ENCODE assay signal across 17 mouse cellular contexts in genomic region chr8:115199616-115200150, GRCm38 (mm10).
A peak's percentile ranks its signal among the peaks of the same experiment; 100 is the strongest.
DNase-seq lines count a peak whose midpoint lies in the region; ATAC-seq and TF ChIP-seq lines count a peak whose summit lies in the region.
"Had no signal": no experiment of that assay in that cellular context is flagged by ENCODE, and none has a peak within 500 bp of the region (broad histone marks: within the 10 kb centered on the region; RNA-seq: fewer than 3 reads in every experiment).

No protein-coding gene starts in this region.

- peak; percentile 47 for ATAC-seq in frontal cortex, adult (ENCODE audit: low TSS enrichment)
- ATAC-seq in liver, postnatal 0 days = no peak
- ATAC-seq in limb, embryonic 12.5 days (ENCODE audit: insufficient number of reproducible peaks, insufficient read depth, low FRiP score, low TSS enrichment, low read depth) = no peak
- no peak for ATAC-seq in intestine, embryonic 16.5 days

- H3K4me3 ChIP-seq in liver, adult 2 months (ENCODE audit: insufficient read depth, low read depth, low read length) = no peak overlapping the region
- no peak overlapping the region for H3K4me3 ChIP-seq in liver, postnatal 0 days (ENCODE audit: low read depth, low read length)
- H3K4me3 ChIP-seq in limb, embryonic 12.5 days (replicated peaks) = no peak overlapping the region
- H3K4me3 ChIP-seq in intestine, embryonic 16.5 days (ENCODE audit: low read length) = no peak overlapping the region
- H3K4me3 ChIP-seq: embryonic facial prominence, embryonic 12.5 days had no signal

- no peaks in the 10 kb centered on the region for H3K27me3 ChIP-seq in liver, adult 2 months (ENCODE audit: control insufficient read depth, insufficient read depth, low read length)
- H3K27me3 ChIP-seq in liver, postnatal 0 days (ENCODE audit: insufficient read depth, low read length) = 0 out of 2 replicates have a peak, but pooled peaks cover 2% of the 10 kb centered on the region
- H3K27me3 ChIP-seq in limb, embryonic 12.5 days = peaks cover 39% of the 10 kb centered on the region; the same call in 1 of the 2 replicates
- no peaks in the 10 kb centered on the region for H3K27me3 ChIP-seq in intestine, embryonic 16.5 days (replicated peaks; ENCODE audit: control insufficient read depth, insufficient read depth, low read length)

- no peaks in the 10 kb centered on the region for H3K4me1 ChIP-seq in liver, adult 2 months (ENCODE audit: control insufficient read depth, insufficient read depth, low read length)
- no peaks in the 10 kb centered on the region for H3K4me1 ChIP-seq in liver, postnatal 0 days (ENCODE audit: insufficient read depth)
- peaks cover 25% of the 10 kb centered on the region for H3K4me1 ChIP-seq in limb, embryonic 12.5 days (replicated peaks)
- H3K4me1 ChIP-seq in intestine, embryonic 16.5 days (ENCODE audit: control insufficient read depth, insufficient read depth, low read length) = 0 out of 2 replicates have a peak, but pooled peaks cover 3% of the 10 kb centered on the region

- H3K9me3 ChIP-seq in liver, postnatal 0 days (ENCODE audit: low read length) = no peaks in the 10 kb centered on the region
- H3K9me3 ChIP-seq in limb, embryonic 12.5 days = no peaks in the 10 kb centered on the region
- H3K9me3 ChIP-seq in intestine, embryonic 16.5 days (ENCODE audit: control insufficient read depth, low read length) = no peaks in the 10 kb centered on the region

- no peak overlapping the region for H3K27ac ChIP-seq in liver, adult 2 months (replicated peaks; ENCODE audit: insufficient read depth, low read depth, low read length)
- H3K27ac ChIP-seq in liver, postnatal 0 days (ENCODE audit: low read depth) = no peak overlapping the region; the same call in 1 of the 2 replicates
- H3K27ac ChIP-seq in limb, embryonic 12.5 days = no peak overlapping the region
- H3K27ac ChIP-seq in intestine, embryonic 16.5 days (ENCODE audit: low read length) = no peak overlapping the region
- H3K27ac ChIP-seq: embryonic facial prominence, embryonic 12.5 days had no signal

- no peak overlapping the region for H3K4me2 ChIP-seq in liver, postnatal 0 days (ENCODE audit: low read depth, low read length)
- H3K4me2 ChIP-seq in limb, embryonic 12.5 days = peak overlapping the region; percentile 2
- no peak overlapping the region for H3K4me2 ChIP-seq in intestine, embryonic 16.5 days (ENCODE audit: low read depth, low read length)
- H3K4me2 ChIP-seq: embryonic facial prominence, embryonic 12.5 days had no signal

- 48% methylated on average over 14 of the region's 14 CpGs for WGBS in liver, adult 2 months
- WGBS in liver, postnatal 0 days (ENCODE audit: insufficient replicate concordance) = 53% methylated on average over 14 of the region's 14 CpGs
- WGBS in limb, embryonic 12.5 days = 11% methylated on average over 14 of the region's 14 CpGs
- WGBS in intestine, embryonic 16.5 days = 31% methylated on average over 14 of the region's 14 CpGs

- no peak for TF ChIP-seq CTCF in liver, adult 2 months (IDR thresholded peaks at IDR 0.05; ENCODE audit: low read depth, low read length)
- TF ChIP-seq CTCF in liver, postnatal 0 days (IDR thresholded peaks at IDR 0.05; ENCODE audit: low read depth) = no peak

- no peak for TF ChIP-seq POLR2A in liver, adult 2 months (IDR thresholded peaks at IDR 0.05; ENCODE audit: extremely low read depth, insufficient read depth, low read length)

- no peak for DNase-seq in frontal cortex, postnatal 10 days (ENCODE audit: low spot score in 2 of 2)
- peak; percentile 13 for DNase-seq in liver, adult 2 months (ENCODE audit: extremely low read depth, low read depth, low spot score)
- DNase-seq in liver, postnatal 0 days = no peak
- DNase-seq in ES-CJ7 (ENCODE audit: low read depth, low spot score) = peak; percentile 19
- DNase-seq in thymus, postnatal 4 days = no peak
- DNase-seq: adrenal gland, postnatal 14 days; cerebellum, postnatal 10 days; gastrocnemius, postnatal 25 days; heart, postnatal 10 days; layer of hippocampus, adult 9-11 months; right cerebral cortex, postnatal 14 days; thymus, adult 2 months had no signal

- H3K36me3 ChIP-seq in liver, adult 2 months (ENCODE audit: control insufficient read depth, insufficient read depth, low read length) = no peaks in the 10 kb centered on the region
- no peaks in the 10 kb centered on the region for H3K36me3 ChIP-seq in liver, postnatal 0 days (replicated peaks; ENCODE audit: insufficient read depth, low read length)
- no peaks in the 10 kb centered on the region for H3K36me3 ChIP-seq in limb, embryonic 12.5 days
- no peaks in the 10 kb centered on the region for H3K36me3 ChIP-seq in intestine, embryonic 16.5 days (ENCODE audit: control insufficient read depth, insufficient read depth, low read length)
- H3K36me3 ChIP-seq: embryonic facial prominence, embryonic 12.5 days; G1E had no signal

- no peak for TF ChIP-seq EP300 in liver, postnatal 0 days (IDR thresholded peaks at IDR 0.05; ENCODE audit: low read depth)

- H3K79me2 ChIP-seq in liver, adult 2 months (ENCODE audit: control insufficient read depth, insufficient read depth, low read length) = no peaks in the 10 kb centered on the region

- no peak overlapping the region for H3K9ac ChIP-seq in liver, adult 2 months (ENCODE audit: low read depth, low read length)
- no peak overlapping the region for H3K9ac ChIP-seq in liver, postnatal 0 days (replicated peaks)
- H3K9ac ChIP-seq in limb, embryonic 12.5 days (replicated peaks) = no peak overlapping the region
- no peak overlapping the region for H3K9ac ChIP-seq in intestine, embryonic 16.5 days (ENCODE audit: low read depth, low read length)
- H3K9ac ChIP-seq: embryonic facial prominence, embryonic 12.5 days had no signal

Comparison
In these comparisons a context has a peak if more than half of its experiments do, and no peak if none do; other contexts are left out.
1. DNase-seq: peak in liver, adult 2 months (single experiment) and ES-CJ7 (single experiment); none in frontal cortex, postnatal 10 days (0 of 2), liver, postnatal 0 days (single experiment) and thymus, postnatal 4 days (single experiment).